Mouse (Mus musculus) MEL (cell line): ENCODE measurements around the gene Gm20388. TPM values are rescaled to one million over a fixed set of nuclear protein-coding genes. Genes with fewer than 3 reads are reported as not detected.

ENCODE experiments used
- DNase-seq: peaks from one replicate; pipeline ENCODE4 v3.0.0; 2011; ENCODE audit warnings: low read depth, low spot score
- H3K27ac ChIP-seq: 2 replicates; pipeline ENCODE4 v1.5.1; 2012; ENCODE audit warnings: low read depth, mild to moderate bottlenecking, control low read depth, low read length, moderate library complexity; ENCODE audit not compliant: control insufficient read depth
- H3K27me3 ChIP-seq, 2 experiments: fragments of 150-350 bp in 1 of 2; sonication (generic) in 1 of 2; 2 replicates each; pipeline ENCODE4 v1.6.1; 2012; ENCODE audit warnings: low read length in 2 of 2, mild to moderate bottlenecking in 2 of 2, improper control_type of control experiment in 1 of 2, moderate library complexity in 1 of 2; ENCODE audit not compliant: insufficient read depth in 2 of 2, control insufficient read depth in 1 of 2
- H3K36me3 ChIP-seq, 2 experiments: 2 replicates each; pipeline ENCODE4 v1.6.1; 2012 to 2014; ENCODE audit warnings: low read length in 2 of 2, improper control_type of control experiment in 1 of 2, inconsistent platforms in 1 of 2, mild to moderate bottlenecking in 1 of 2; ENCODE audit not compliant: insufficient read depth in 2 of 2, control insufficient read depth in 1 of 2
- H3K4me1 ChIP-seq, 2 experiments: fragments of 150-350 bp in 1 of 2; sonication (generic) in 1 of 2; 2 replicates each; pipeline ENCODE4 v1.6.1; 2012; ENCODE audit warnings: low read length in 2 of 2, improper control_type of control experiment in 1 of 2, mild to moderate bottlenecking in 1 of 2; ENCODE audit not compliant: insufficient read depth in 2 of 2, control insufficient read depth in 1 of 2
- H3K4me3 ChIP-seq, 2 experiments: fragments of 150-350 bp in 1 of 2; sonication (generic) in 1 of 2; 2 replicates each; pipeline ENCODE4 v1.5.1; 2012; ENCODE audit warnings: low read depth in 2 of 2, low read length in 2 of 2, mild to moderate bottlenecking in 2 of 2, moderate library complexity in 2 of 2, control low read depth in 1 of 2, improper control_type of control experiment in 1 of 2; ENCODE audit not compliant: control insufficient read depth in 1 of 2, insufficient read depth in 1 of 2
- H3K79me2 ChIP-seq: 2 replicates; pipeline ENCODE4 v1.6.1; 2012; ENCODE audit warnings: mild to moderate bottlenecking, low read length, moderate library complexity; ENCODE audit not compliant: control insufficient read depth, poor library complexity, insufficient read depth
- H3K9ac ChIP-seq: 2 replicates; pipeline ENCODE4 v1.6.1; 2012; ENCODE audit warnings: low read depth, mild to moderate bottlenecking, control low read depth, low read length, moderate library complexity; ENCODE audit not compliant: control insufficient read depth, poor library complexity, severe bottlenecking
- H3K9me3 ChIP-seq: fragments of 150-350 bp; sonication (generic); replicated peaks from 2 replicates; pipeline ENCODE4 v1.6.1; 2012; ENCODE audit warnings: mild to moderate bottlenecking, low read length, improper control_type of control experiment, moderate library complexity; ENCODE audit not compliant: insufficient read depth
- CHD1 ChIP-seq: IDR thresholded peaks from 2 replicates; pipeline ENCODE4 v1.6.1; 2012; ENCODE audit warnings: low read depth, mild to moderate bottlenecking, inconsistent platforms, low read length, improper control_type of control experiment
- E2F4 ChIP-seq: IDR thresholded peaks from 2 replicates; pipeline ENCODE4 v1.6.1; 2011; ENCODE audit warnings: low read depth, low read length, improper control_type of control experiment, borderline replicate concordance
- ELF1 ChIP-seq: IDR thresholded peaks from 2 replicates; pipeline ENCODE4 v1.6.1; 2014; ENCODE audit warnings: low read depth, mild to moderate bottlenecking, inconsistent platforms, low read length, improper control_type of control experiment, moderate library complexity
- EP300 ChIP-seq, 2 experiments: IDR thresholded peaks; 2 replicates each; pipeline ENCODE4 v1.6.1; 2011; ENCODE audit warnings: improper control_type of control experiment in 2 of 2, low read length in 2 of 2, low read depth in 1 of 2, mild to moderate bottlenecking in 1 of 2
- ETS1 ChIP-seq: IDR thresholded peaks from 2 replicates; pipeline ENCODE4 v1.6.1; 2012; ENCODE audit warnings: low read depth, mild to moderate bottlenecking, inconsistent platforms, low read length, improper control_type of control experiment, moderate library complexity
- GABPA ChIP-seq: IDR thresholded peaks from 2 replicates; pipeline ENCODE4 v1.6.1; 2012; ENCODE audit warnings: low read depth, mild to moderate bottlenecking, inconsistent platforms, low read length, improper control_type of control experiment, moderate library complexity
- GATA1 ChIP-seq: IDR thresholded peaks from 2 replicates; pipeline ENCODE4 v1.6.1; 2011; ENCODE audit warnings: low read depth, low read length, improper control_type of control experiment
- MAX ChIP-seq: IDR thresholded peaks from 2 replicates; pipeline ENCODE4 v1.6.1; 2011; ENCODE audit warnings: low read length, improper control_type of control experiment
- MAZ ChIP-seq: IDR thresholded peaks from 2 replicates; pipeline ENCODE4 v1.6.1; 2012; ENCODE audit warnings: low read depth, mild to moderate bottlenecking, inconsistent platforms, low read length, improper control_type of control experiment
- MEF2A ChIP-seq: IDR thresholded peaks from 2 replicates; pipeline ENCODE4 v1.6.1; 2014; ENCODE audit warnings: low read depth, mild to moderate bottlenecking, inconsistent platforms, low read length, improper control_type of control experiment; ENCODE audit not compliant: poor library complexity, insufficient replicate concordance, severe bottlenecking; ENCODE audit errors: extremely low read depth
- MXI1 ChIP-seq: IDR thresholded peaks from 2 replicates; pipeline ENCODE4 v1.6.1; 2011; ENCODE audit warnings: mild to moderate bottlenecking, low read depth, low read length, improper control_type of control experiment
- NELFE ChIP-seq: IDR thresholded peaks from 2 replicates; pipeline ENCODE4 v1.6.1; 2011; ENCODE audit warnings: low read depth, low read length, improper control_type of control experiment
- NRF1 ChIP-seq: IDR thresholded peaks from 2 replicates; pipeline ENCODE4 v1.6.1; 2014; ENCODE audit warnings: low read depth, mild to moderate bottlenecking, inconsistent platforms, low read length, improper control_type of control experiment, moderate library complexity; ENCODE audit not compliant: poor library complexity, insufficient read depth, severe bottlenecking
- POLR2AphosphoS5 ChIP-seq: IDR thresholded peaks from 2 replicates; pipeline ENCODE4 v1.6.1; 2012; ENCODE audit warnings: low read depth, borderline replicate concordance, mild to moderate bottlenecking, inconsistent platforms, low read length, moderate library complexity, mixed read lengths
- SIN3A ChIP-seq: IDR thresholded peaks from 2 replicates; pipeline ENCODE4 v1.6.1; 2012; ENCODE audit warnings: low read length, improper control_type of control experiment, inconsistent platforms
- SMC3 ChIP-seq: IDR thresholded peaks from 2 replicates; pipeline ENCODE4 v1.6.1; 2011; ENCODE audit warnings: low read depth, low read length, improper control_type of control experiment
- TAL1 ChIP-seq: IDR thresholded peaks from 2 replicates; pipeline ENCODE4 v1.6.1; 2012; ENCODE audit warnings: mild to moderate bottlenecking, inconsistent platforms, low read length, moderate library complexity, mixed read lengths
- TBP ChIP-seq: IDR thresholded peaks from 2 replicates; pipeline ENCODE4 v1.8.0; 2011; ENCODE audit warnings: low read depth, low read length, improper control_type of control experiment
- TCF12 ChIP-seq: IDR thresholded peaks from 2 replicates; pipeline ENCODE4 v1.6.1; 2014; ENCODE audit warnings: low read depth, mild to moderate bottlenecking, inconsistent platforms, low read length, improper control_type of control experiment, moderate library complexity
- USF2 ChIP-seq, 2 experiments: IDR thresholded peaks; 2 replicates each; pipeline ENCODE4 v1.6.1; 2011 to 2012; ENCODE audit warnings: improper control_type of control experiment in 2 of 2, low read length in 2 of 2, borderline replicate concordance in 1 of 2, inconsistent platforms in 1 of 2, low read depth in 1 of 2, mild to moderate bottlenecking in 1 of 2; ENCODE audit not compliant: insufficient read depth in 1 of 2
- ZNF384 ChIP-seq: IDR thresholded peaks from 2 replicates; pipeline ENCODE4 v1.6.1; 2012; ENCODE audit warnings: low read depth, mild to moderate bottlenecking, inconsistent platforms, low read length, improper control_type of control experiment
- polyA plus RNA-seq, 2 experiments: library from polyadenylated mRNA; stranded (reverse) in 1 of 2; unstranded in 1 of 2; fragments of >175 nt in 1 of 2; fragments of >200 nt in 1 of 2; gene quantifications; 2 replicates each; pipeline versions ENCODE4 v1.2.1 to v1.2.4; 2012; ENCODE audit warnings: low replicate concordance in 2 of 2, low read depth in 1 of 2; ENCODE audit not compliant: insufficient read length in 2 of 2, insufficient read depth in 1 of 2, missing spikeins in 1 of 2
- total RNA-seq: library from RNA; depleted of rRNA; stranded (reverse); fragments of 300-350 nt; gene quantifications from 2 replicates; pipeline ENCODE4 v1.2.3, GENCODE M21; 2012

Gene Gm20388
- total and polyA plus RNA-seq, 3 experiments: 11.1 to 17.8 TPM; not detected in 1

DNA sequence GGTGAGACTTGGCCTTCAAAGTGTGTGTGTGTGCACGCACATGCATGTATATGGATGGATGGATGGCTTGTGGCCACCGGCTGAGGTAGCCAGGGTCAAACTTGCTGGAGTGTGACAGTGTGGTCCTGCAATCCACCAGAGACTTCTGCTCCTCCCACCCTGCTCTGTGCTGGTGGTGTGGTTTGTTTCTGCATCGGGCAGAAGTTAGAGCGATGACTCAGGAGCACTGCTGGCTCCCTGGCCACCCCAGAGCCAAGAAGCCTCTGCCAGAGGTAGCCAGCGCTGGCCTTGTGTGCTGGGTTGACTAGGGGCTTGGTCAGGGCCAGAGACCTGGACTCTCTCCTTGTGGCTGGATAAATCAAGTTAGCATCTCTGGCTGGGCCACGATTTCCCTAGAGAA lies 2316.7 kb downstream of the Gm20388 start:
- Histone ChIP-seq H3K9me3 (no peaks in the 10 kb centered on the region), H3K4me3 (no peak overlapping the region), H3K79me2 (no peaks in the 10 kb centered on the region), H3K4me1 (no peaks in the 10 kb centered on the region), H3K27ac (no peak overlapping the region), H3K36me3 (no peaks in the 10 kb centered on the region), H3K27me3 (no peaks in the 10 kb centered on the region), H3K9ac (no peak overlapping the region)
- no peak for TF ChIP-seq NRF1
- no peak for TF ChIP-seq ZNF384
- no peak for TF ChIP-seq CHD1
- TF ChIP-seq GATA1: no peak
- TF ChIP-seq SMC3: no peak
- no peak for TF ChIP-seq ELF1
- no peak for TF ChIP-seq NELFE
- TF ChIP-seq EP300 (IDR thresholded peaks at IDR 0.05; ENCODE audit: low read depth in 1 of 2, low read length in 2 of 2): no peak
- TF ChIP-seq POLR2AphosphoS5: no peak
- TF ChIP-seq MXI1: no peak
- TF ChIP-seq MAZ: no peak
- no peak for TF ChIP-seq ETS1
- TF ChIP-seq TAL1: no peak
- TF ChIP-seq USF2 (IDR thresholded peaks at IDR 0.05; ENCODE audit: borderline replicate concordance in 1 of 2, insufficient read depth in 1 of 2, low read depth in 1 of 2, low read length in 2 of 2): no peak
- no peak for TF ChIP-seq MEF2A
- no peak for TF ChIP-seq TCF12
- TF ChIP-seq GABPA: no peak
- no peak for TF ChIP-seq E2F4
- TF ChIP-seq SIN3A: no peak
- no peak for TF ChIP-seq TBP
- DNase-seq: no peak

DNA sequence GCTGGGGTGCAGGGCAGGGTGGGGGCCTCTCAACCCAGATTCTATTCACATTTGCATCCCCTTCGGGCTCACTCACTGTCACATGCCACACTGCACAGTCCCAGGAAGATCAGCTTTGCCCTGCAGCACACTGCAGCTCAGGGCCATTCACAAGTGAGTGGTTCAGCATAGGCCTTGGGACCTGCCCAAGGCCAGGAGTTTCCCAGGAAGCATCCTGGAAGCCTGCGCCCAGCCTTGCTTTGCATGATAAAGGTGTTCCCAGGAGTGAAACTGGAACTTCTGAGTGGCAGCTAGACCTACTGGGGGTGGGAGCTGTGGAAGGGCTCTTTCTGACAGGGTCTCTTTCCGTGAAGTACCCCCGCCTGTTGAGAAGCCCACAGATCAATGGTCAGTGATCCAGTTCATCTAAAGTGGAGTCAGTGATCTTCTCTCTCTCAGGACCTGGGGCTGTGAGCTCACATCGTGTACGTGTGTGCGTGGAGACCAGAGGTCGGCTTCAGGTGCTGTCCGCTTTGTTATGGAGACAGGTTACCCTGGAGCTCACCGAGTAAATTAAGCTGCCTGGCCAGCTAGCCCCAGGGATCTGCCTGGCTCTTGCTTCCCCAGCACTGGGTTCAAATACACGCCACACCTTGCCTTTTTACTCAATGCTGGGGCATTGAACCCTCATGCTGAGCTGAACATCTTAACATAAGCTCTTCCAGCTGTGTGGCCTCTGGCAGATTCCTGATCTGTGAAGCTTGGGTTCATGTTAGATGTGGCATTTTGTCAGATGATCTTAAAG lies 2318.3 kb downstream of the Gm20388 start:
- Histone ChIP-seq H3K4me3 (no peak overlapping the region), H3K4me1 (no peaks in the 10 kb centered on the region), H3K9ac (no peak overlapping the region), H3K27me3 (no peaks in the 10 kb centered on the region), H3K9me3 (no peaks in the 10 kb centered on the region), H3K36me3 (no peaks in the 10 kb centered on the region), H3K79me2 (no peaks in the 10 kb centered on the region), H3K27ac (no peak overlapping the region)
- DNase-seq: no peak
- TF ChIP-seq NRF1 (no peak), MAX (no peak), ETS1 (no peak)
